Mouse (Mus musculus) small intestine, adult 2 months (tissue): ENCODE data around the gene Hinfp. TPM values are rescaled to one million over a fixed set of nuclear protein-coding genes. Genes with fewer than 3 reads are reported as not detected.
"Not testable (repeated sequence)": the region's sequence is repeated elsewhere in the genome, so short reads cannot be mapped to it uniquely, and the experiment has no call there.

Experiments used
- H3K27ac ChIP-seq: fragments of 200-500 bp; 2 replicates; pipeline ENCODE4 v1.5.1; 2012; ENCODE audit warnings: low read depth, low read length, control low read depth, inconsistent platforms; ENCODE audit not compliant: insufficient read depth
- H3K27me3 ChIP-seq: fragments of 200-500 bp; 2 replicates; pipeline ENCODE4 v1.6.1; 2012; ENCODE audit warnings: mild to moderate bottlenecking, moderate library complexity, low read length, inconsistent platforms; ENCODE audit not compliant: control insufficient read depth, insufficient read depth
- H3K36me3 ChIP-seq: fragments of 200-500 bp; 2 replicates; pipeline ENCODE4 v1.6.1; 2012; ENCODE audit warnings: mild to moderate bottlenecking, low read length, control low read depth, inconsistent platforms; ENCODE audit not compliant: control insufficient read depth, insufficient read depth
- H3K4me1 ChIP-seq: fragments of 200-500 bp; 2 replicates; pipeline ENCODE4 v1.6.1; 2012; ENCODE audit warnings: low read length, inconsistent platforms, mixed read lengths; ENCODE audit not compliant: control insufficient read depth, insufficient read depth, insufficient read length
- H3K4me3 ChIP-seq: fragments of 200-500 bp; 2 replicates; pipeline ENCODE4 v1.5.1; 2012; ENCODE audit warnings: low read depth, mild to moderate bottlenecking, control low read depth, inconsistent platforms, low read length, moderate library complexity
- CTCF ChIP-seq: fragments of 200-500 bp; IDR thresholded peaks from 2 replicates; pipeline ENCODE4 v1.5.1; 2012; ENCODE audit warnings: low read depth, mild to moderate bottlenecking, control low read depth, inconsistent platforms, low read length, moderate library complexity, mixed read lengths; ENCODE audit not compliant: insufficient replicate concordance, insufficient read length; ENCODE audit errors: extremely low read depth
- POLR2A ChIP-seq: fragments of 200-500 bp; IDR thresholded peaks from 2 replicates; pipeline ENCODE4 v1.6.1; 2012; ENCODE audit warnings: low read depth, mild to moderate bottlenecking, control low read depth, inconsistent platforms, low read length, moderate library complexity
- WGBS: fragments of 180-500 bp; shearing (Covaris S2); methylation state at CpG from one replicate; pipeline ENCODE4 v1.1.7; 2018; 5-methylcytosine and 5-hydroxymethylcytosine counted together
- polyA plus RNA-seq: library from polyadenylated mRNA; depleted of rRNA; stranded (reverse); fragments of >200 nt; gene quantifications from 2 replicates; pipeline ENCODE4 v1.2.3, GENCODE M21; 2012

Hinfp gene
- polyA plus RNA-seq, 1 experiment: 20.8 TPM

- Histone ChIP-seq H3K36me3 (peaks cover 48% of the 10 kb centered on the region), H3K4me3 (no peak overlapping the region), H3K4me1 (no peaks in the 10 kb centered on the region), H3K27ac (no peak overlapping the region), H3K27me3 (no peaks in the 10 kb centered on the region)
- TF ChIP-seq POLR2A (no peak), CTCF (no peak)
- WGBS: 60% methylated on average over 3 of the region's 3 CpGs
Observed at GRCm38 (mm10) chr9:44309756-44310155, 4.3 kb upstream of the Hinfp start.

GRCm38 (mm10) chr9:44307248-44307647, 1.8 kb upstream of the Hinfp start:
- Histone ChIP-seq H3K27ac (no peak overlapping the region), H3K4me3 (no peak overlapping the region), H3K36me3 (peaks cover 27% of the 10 kb centered on the region), H3K27me3 (no peaks in the 10 kb centered on the region), H3K4me1 (peaks cover 6% of the 10 kb centered on the region; the same call in 1 of the 2 replicates)
- TF ChIP-seq CTCF: no peak
- no peak for TF ChIP-seq POLR2A
- WGBS: 86% methylated on average over 2 of the region's 2 CpGs

DNA sequence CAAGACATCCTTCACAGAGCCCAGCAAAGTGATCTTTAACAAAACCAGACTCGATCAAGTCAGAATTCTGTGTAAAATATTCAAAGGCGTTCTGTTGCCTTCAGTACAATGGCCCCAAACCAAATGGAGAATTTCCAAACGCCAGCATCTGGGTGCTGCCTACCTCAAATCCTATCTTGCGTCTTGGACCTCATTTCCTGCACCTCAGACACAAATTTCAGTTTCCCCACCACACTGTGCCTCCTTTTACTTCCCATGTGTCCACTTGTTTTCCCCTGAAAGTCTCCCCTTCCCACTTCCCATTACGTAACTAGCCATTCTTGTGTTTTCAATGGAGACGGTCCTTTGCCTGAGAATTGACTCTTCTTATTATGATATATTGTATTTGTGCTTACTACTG, 1.1 kb upstream of the Hinfp start:
- no peaks in the 10 kb centered on the region for H3K27me3 ChIP-seq
- H3K4me1 ChIP-seq: peaks cover 6% of the 10 kb centered on the region; the same call in 1 of the 2 replicates
- 91% methylated on average over 6 of the region's 6 CpGs for WGBS
- H3K4me3 ChIP-seq: no peak overlapping the region
- peaks cover 30% of the 10 kb centered on the region for H3K36me3 ChIP-seq
- H3K27ac ChIP-seq: no peak overlapping the region
- TF ChIP-seq POLR2A (no peak), CTCF (no peak)

GRCm38 (mm10) chr9:44300001-44300400, 5.5 kb downstream of the Hinfp start:
- not testable (repeated sequence) for H3K27me3 ChIP-seq, H3K27ac ChIP-seq, H3K4me3 ChIP-seq, H3K4me1 ChIP-seq
- peaks cover 62% of the 10 kb centered on the region for H3K36me3 ChIP-seq
- WGBS: 96% methylated on average over 3 of the region's 3 CpGs

GRCm38 (mm10) chr9:44292490-44292889, 13.0 kb downstream of the Hinfp start:
- WGBS: 65% methylated on average over 3 of the region's 3 CpGs
- no peak overlapping the region for H3K27ac ChIP-seq
- TF ChIP-seq POLR2A: no peak
- peak; percentile 34; the same call in 1 of the 2 replicates for TF ChIP-seq CTCF
- no peak overlapping the region for H3K4me3 ChIP-seq
- H3K36me3 ChIP-seq: peaks cover 39% of the 10 kb centered on the region
- peaks cover 4% of the 10 kb centered on the region for H3K4me1 ChIP-seq
- H3K27me3 ChIP-seq: peaks cover 9% of the 10 kb centered on the region

DNA sequence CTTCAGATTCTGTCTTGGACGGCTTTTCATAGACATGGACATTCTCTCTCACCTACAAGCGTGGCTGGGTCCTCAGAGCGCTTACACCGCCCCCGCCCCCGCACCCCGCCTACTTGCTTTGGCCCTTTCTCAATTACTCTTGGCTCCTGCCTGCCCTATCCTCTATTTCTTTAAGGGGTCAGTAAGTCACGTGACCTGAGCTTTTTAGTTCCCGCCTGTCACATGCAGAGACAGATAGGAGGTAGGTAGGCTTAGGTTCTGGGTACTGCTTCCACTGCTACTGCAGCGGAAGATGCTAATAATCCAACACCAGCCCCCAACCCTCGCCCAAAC, 16.5 kb downstream of the Hinfp start:
- peaks cover 8% of the 10 kb centered on the region; the same call in 1 of the 2 replicates for H3K36me3 ChIP-seq
- H3K4me3 ChIP-seq: no peak overlapping the region
- H3K27ac ChIP-seq: no peak overlapping the region
- H3K4me1 ChIP-seq: peaks cover 10% of the 10 kb centered on the region
- WGBS: 24% methylated on average over 11 of the region's 11 CpGs
- TF ChIP-seq POLR2A (no peak), CTCF (no peak)
- H3K27me3 ChIP-seq: peaks cover 22% of the 10 kb centered on the region

GRCm38 (mm10) chr9:44288076-44288958, 17.2 kb downstream of the Hinfp start, which contains the start of gene Abcg4:
Abcg4 (minus strand) TSS chr9:44288615.
- peaks cover 10% of the 10 kb centered on the region for H3K4me1 ChIP-seq
- H3K4me3 ChIP-seq: peak within 1 kb of the TSS; percentile 51
- no peak for TF ChIP-seq CTCF
- no peak for TF ChIP-seq POLR2A
- peaks cover 22% of the 10 kb centered on the region for H3K27me3 ChIP-seq
- peaks cover 8% of the 10 kb centered on the region; the same call in 1 of the 2 replicates for H3K36me3 ChIP-seq
- WGBS: 2% methylated on average over 38 of the region's 38 CpGs
- no peak within 1 kb of the TSS for H3K27ac ChIP-seq
